Mouse (Mus musculus): ENCODE results near the gene Ppfibp1. TPM values are rescaled to one million over a fixed set of nuclear protein-coding genes. Genes with fewer than 3 reads are reported as not detected.
A peak's percentile ranks its signal among the peaks of the same experiment; 100 is the strongest.

Ppfibp1 gene
- total and polyA plus RNA-seq, 3 experiments: 1.1 to 8.6 (median 3.3) TPM

- Histone ChIP-seq H3K27me3 (ENCODE audit: insufficient read depth, low read length) (peaks cover 3% of the 10 kb centered on the region; the same call in 1 of the 2 replicates), H3K4me3 (ENCODE audit: low read depth, low read length) (no peak overlapping the region), H3K9me3 (replicated peaks) (no peaks in the 10 kb centered on the region), H3K36me3 (replicated peaks) (no peaks in the 10 kb centered on the region), H3K4me1 (ENCODE audit: insufficient read depth, low read depth, low read length) (no peaks in the 10 kb centered on the region)
- peak; percentile 40; the same call in 1 of the 2 replicates for ATAC-seq (ENCODE audit: extremely low read depth, insufficient number of reproducible peaks, low FRiP score, poor library complexity, severe bottlenecking)
- TF ChIP-seq CTCF (IDR thresholded peaks at IDR 0.05; ENCODE audit: low read depth, low read length) (peak; percentile 71), GATA2 (IDR thresholded peaks at IDR 0.05; ENCODE audit: borderline replicate concordance, low read depth, low read length) (no peak), GATA1 (IDR thresholded peaks at IDR 0.05; ENCODE audit: borderline replicate concordance, low read length) (no peak), TAL1 (conservative IDR thresholded peaks at IDR 0.05; ENCODE audit: low read depth, low read length) (no peak), POLR2AphosphoS5 (IDR thresholded peaks at IDR 0.05; ENCODE audit: insufficient replicate concordance, low read depth, low read length) (no peak)
- DNase-seq (ENCODE audit: low spot score): no peak
Measured at GRCm38 (mm10) chr6:147008148-147008547, 119.9 kb downstream of the Ppfibp1 start.

- TF ChIP-seq GATA1 (IDR thresholded peaks at IDR 0.05; ENCODE audit: borderline replicate concordance, low read length): no peak
- TF ChIP-seq GATA2 (IDR thresholded peaks at IDR 0.05; ENCODE audit: borderline replicate concordance, low read depth, low read length): no peak
- no peak for TF ChIP-seq CTCF (IDR thresholded peaks at IDR 0.05; ENCODE audit: low read depth, low read length)
- TF ChIP-seq TAL1 (conservative IDR thresholded peaks at IDR 0.05; ENCODE audit: low read depth, low read length): no peak
- TF ChIP-seq POLR2AphosphoS5 (IDR thresholded peaks at IDR 0.05; ENCODE audit: insufficient replicate concordance, low read depth, low read length): no peak
- no peak for ATAC-seq (ENCODE audit: extremely low read depth, insufficient number of reproducible peaks, low FRiP score, poor library complexity, severe bottlenecking)
- no peaks in the 10 kb centered on the region for H3K9me3 ChIP-seq (replicated peaks)
- no peak overlapping the region for H3K4me3 ChIP-seq (ENCODE audit: low read depth, low read length)
- no peaks in the 10 kb centered on the region for H3K36me3 ChIP-seq (replicated peaks)
- peaks cover 3% of the 10 kb centered on the region; the same call in 1 of the 2 replicates for H3K27me3 ChIP-seq (ENCODE audit: insufficient read depth, low read length)
- no peaks in the 10 kb centered on the region for H3K4me1 ChIP-seq (ENCODE audit: insufficient read depth, low read depth, low read length)
- DNase-seq (ENCODE audit: low spot score): no peak
Measured at GRCm38 (mm10) chr6:147010358-147010757, 122.1 kb downstream of the Ppfibp1 start.

- Histone ChIP-seq H3K36me3 (replicated peaks) (no peaks in the 10 kb centered on the region), H3K4me3 (ENCODE audit: low read depth, low read length) (no peak overlapping the region), H3K27me3 (ENCODE audit: insufficient read depth, low read length) (peaks cover 3% of the 10 kb centered on the region; the same call in 1 of the 2 replicates), H3K9me3 (replicated peaks) (no peaks in the 10 kb centered on the region), H3K4me1 (ENCODE audit: insufficient read depth, low read depth, low read length) (no peaks in the 10 kb centered on the region)
- no peak for DNase-seq (ENCODE audit: low spot score)
- TF ChIP-seq POLR2AphosphoS5 (IDR thresholded peaks at IDR 0.05; ENCODE audit: insufficient replicate concordance, low read depth, low read length) (no peak), TAL1 (conservative IDR thresholded peaks at IDR 0.05; ENCODE audit: low read depth, low read length) (no peak), CTCF (IDR thresholded peaks at IDR 0.05; ENCODE audit: low read depth, low read length) (no peak), GATA2 (IDR thresholded peaks at IDR 0.05; ENCODE audit: borderline replicate concordance, low read depth, low read length) (no peak), GATA1 (IDR thresholded peaks at IDR 0.05; ENCODE audit: borderline replicate concordance, low read length) (no peak)
- ATAC-seq (ENCODE audit: extremely low read depth, insufficient number of reproducible peaks, low FRiP score, poor library complexity, severe bottlenecking): no peak
Measured at GRCm38 (mm10) chr6:147010811-147011520, 122.7 kb downstream of the Ppfibp1 start.

- no peak for ATAC-seq (ENCODE audit: extremely low read depth, insufficient number of reproducible peaks, low FRiP score, poor library complexity, severe bottlenecking)
- no peaks in the 10 kb centered on the region for H3K9me3 ChIP-seq (replicated peaks)
- TF ChIP-seq CTCF (IDR thresholded peaks at IDR 0.05; ENCODE audit: low read depth, low read length): no peak
- TF ChIP-seq GATA2 (IDR thresholded peaks at IDR 0.05; ENCODE audit: borderline replicate concordance, low read depth, low read length): no peak
- no peaks in the 10 kb centered on the region for H3K4me1 ChIP-seq (ENCODE audit: insufficient read depth, low read depth, low read length)
- H3K4me3 ChIP-seq (ENCODE audit: low read depth, low read length): no peak overlapping the region
- no peak for DNase-seq (ENCODE audit: low spot score)
- H3K27me3 ChIP-seq (ENCODE audit: insufficient read depth, low read length): peaks cover 3% of the 10 kb centered on the region; the same call in 1 of the 2 replicates
- no peaks in the 10 kb centered on the region for H3K36me3 ChIP-seq (replicated peaks)
Measured at GRCm38 (mm10) chr6:147011555-147011954, 123.3 kb downstream of the Ppfibp1 start.

- ATAC-seq (ENCODE audit: extremely low read depth, insufficient number of reproducible peaks, low FRiP score, poor library complexity, severe bottlenecking) (no peak), DNase-seq (ENCODE audit: low spot score) (no peak)
- Histone ChIP-seq H3K4me1 (ENCODE audit: insufficient read depth, low read depth, low read length) (no peaks in the 10 kb centered on the region), H3K4me3 (ENCODE audit: low read depth, low read length) (no peak overlapping the region), H3K36me3 (replicated peaks) (no peaks in the 10 kb centered on the region), H3K9me3 (replicated peaks) (no peaks in the 10 kb centered on the region), H3K27me3 (ENCODE audit: insufficient read depth, low read length) (peaks cover 3% of the 10 kb centered on the region; the same call in 1 of the 2 replicates)
- TF ChIP-seq POLR2AphosphoS5 (IDR thresholded peaks at IDR 0.05; ENCODE audit: insufficient replicate concordance, low read depth, low read length) (no peak), CTCF (IDR thresholded peaks at IDR 0.05; ENCODE audit: low read depth, low read length) (no peak), GATA1 (IDR thresholded peaks at IDR 0.05; ENCODE audit: borderline replicate concordance, low read length) (no peak), GATA2 (IDR thresholded peaks at IDR 0.05; ENCODE audit: borderline replicate concordance, low read depth, low read length) (no peak), TAL1 (conservative IDR thresholded peaks at IDR 0.05; ENCODE audit: low read depth, low read length) (no peak)
Measured at GRCm38 (mm10) chr6:147011977-147012376, 123.7 kb downstream of the Ppfibp1 start.

- ATAC-seq (ENCODE audit: extremely low read depth, insufficient number of reproducible peaks, low FRiP score, poor library complexity, severe bottlenecking) (no peak), DNase-seq (ENCODE audit: low spot score) (no peak)
- Histone ChIP-seq H3K36me3 (replicated peaks) (no peaks in the 10 kb centered on the region), H3K4me1 (ENCODE audit: insufficient read depth, low read depth, low read length) (no peaks in the 10 kb centered on the region), H3K27me3 (ENCODE audit: insufficient read depth, low read length) (no peaks in the 10 kb centered on the region), H3K9me3 (replicated peaks) (no peaks in the 10 kb centered on the region), H3K4me3 (ENCODE audit: low read depth, low read length) (no peak overlapping the region)
- TF ChIP-seq GATA2 (IDR thresholded peaks at IDR 0.05; ENCODE audit: borderline replicate concordance, low read depth, low read length): no peak
- TF ChIP-seq POLR2AphosphoS5 (IDR thresholded peaks at IDR 0.05; ENCODE audit: insufficient replicate concordance, low read depth, low read length): no peak
- no peak for TF ChIP-seq GATA1 (IDR thresholded peaks at IDR 0.05; ENCODE audit: borderline replicate concordance, low read length)
- TF ChIP-seq CTCF (IDR thresholded peaks at IDR 0.05; ENCODE audit: low read depth, low read length): no peak
- no peak for TF ChIP-seq TAL1 (conservative IDR thresholded peaks at IDR 0.05; ENCODE audit: low read depth, low read length)
Measured at GRCm38 (mm10) chr6:147013546-147013945, 125.3 kb downstream of the Ppfibp1 start.

Measured in G1E (cell line).